Mouse (Mus musculus) CD4-positive helper T cell, adult 2 months (primary cell): Measurements from ENCODE around the gene Myb.

Source experiments
- DNase-seq: peaks from one replicate; pipeline ENCODE4 v3.0.0-alpha.2; 2012; ENCODE audit warnings: low read depth, missing footprints, low spot score

Gene Myb

DNA sequence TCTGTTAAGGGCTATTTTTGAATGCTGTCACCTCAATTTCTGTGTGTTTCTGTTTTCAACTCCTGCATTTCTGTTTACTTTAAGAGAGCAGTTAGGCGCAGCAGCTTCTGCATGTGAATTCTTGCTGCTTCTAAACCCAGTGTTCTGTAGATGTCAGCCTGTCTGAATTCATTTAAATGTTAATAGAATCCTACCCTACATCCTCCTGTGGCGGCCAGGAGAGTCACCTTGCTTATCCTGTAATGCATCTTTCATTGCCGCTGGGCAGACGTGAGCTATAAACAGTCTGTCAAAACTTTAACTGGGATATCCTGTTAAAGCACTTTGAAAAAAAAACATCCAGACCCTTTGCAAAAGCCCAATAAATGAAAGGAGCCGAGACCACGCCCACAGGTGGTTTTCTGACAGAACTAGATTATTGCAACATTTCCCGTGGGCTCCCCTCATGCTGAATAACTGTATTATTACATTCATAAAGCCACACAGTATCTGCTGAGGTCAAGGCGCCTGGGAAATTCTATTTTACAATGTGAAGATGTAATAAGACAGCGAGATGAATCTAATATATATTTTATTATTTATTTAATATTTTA lies 29.8 kb downstream of the Myb start:
- no peak for DNase-seq

GRCm38 (mm10) chr10:21128086-21128611 lies 32.6 kb downstream of the Myb start:
- no peak for DNase-seq

DNA sequence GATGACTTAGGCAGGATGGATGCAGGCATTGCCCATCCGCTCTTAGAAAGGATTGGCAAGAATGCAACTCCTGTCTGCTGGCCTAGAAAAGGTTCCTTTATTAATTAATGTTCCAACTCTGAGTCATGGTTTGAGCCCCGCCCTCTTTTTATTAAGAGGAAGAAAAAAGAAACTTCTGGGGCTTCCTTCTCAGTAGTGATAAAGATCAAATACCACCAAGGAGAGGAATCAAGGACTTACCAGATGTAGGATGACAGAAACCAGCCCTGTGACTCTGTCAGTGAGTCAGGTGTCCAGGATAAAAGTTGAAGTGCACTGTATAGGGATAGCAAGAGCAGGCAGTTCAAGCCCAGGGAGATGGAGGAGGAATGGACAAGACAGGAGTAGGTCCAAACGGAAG lies 42.4 kb downstream of the Myb start:
- DNase-seq, result no peak

GRCm38 (mm10) chr10:21114459-21114858 lies 46.3 kb downstream of the Myb start:
- no peak for DNase-seq

GRCm38 (mm10) chr10:21112689-21113088 lies 48.1 kb downstream of the Myb start:
- no peak for DNase-seq

GRCm38 (mm10) chr10:21109337-21110056 lies 51.3 kb downstream of the Myb start:
- DNase-seq, result no peak

DNA sequence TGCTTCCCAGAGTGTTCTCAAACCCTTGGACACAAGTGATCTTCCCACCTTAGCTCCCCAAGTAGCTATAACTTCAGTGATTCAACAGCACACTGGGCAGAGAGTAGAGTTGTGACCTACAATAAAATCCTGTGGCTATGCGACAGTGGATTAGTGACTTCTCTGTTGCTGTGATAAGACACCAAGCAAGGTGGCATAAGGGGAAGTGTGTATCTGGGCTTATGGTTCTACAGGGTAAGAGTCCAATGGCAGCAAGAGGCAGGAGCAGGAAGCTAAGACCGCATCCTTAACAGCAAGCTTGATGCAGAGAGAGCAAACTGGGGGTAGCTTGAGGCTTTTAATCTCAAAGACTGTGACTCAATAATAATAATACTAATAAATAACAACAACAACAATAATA lies 52.0 kb downstream of the Myb start:
- no peak for DNase-seq

DNA sequence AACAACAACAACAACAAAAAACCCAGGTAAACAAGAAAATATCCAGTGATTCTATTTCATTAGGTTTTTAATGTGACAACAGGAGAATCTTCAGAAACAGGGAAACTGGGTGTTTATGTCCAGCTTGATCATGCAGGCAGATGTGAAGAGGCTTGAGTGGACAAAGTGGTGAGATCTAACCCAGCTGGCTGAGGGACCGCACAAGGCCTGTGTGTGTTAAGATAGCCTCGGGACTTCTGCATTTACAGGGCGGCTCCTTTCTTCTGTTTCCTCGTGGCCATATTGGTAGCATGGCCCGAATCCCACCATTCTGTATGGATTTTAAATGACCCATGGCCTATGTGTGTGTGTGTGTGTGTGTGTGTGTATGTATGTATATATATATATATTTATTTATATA lies 52.6 kb downstream of the Myb start:
- DNase-seq, result no peak

GRCm38 (mm10) chr10:21105206-21105605 lies 55.6 kb downstream of the Myb start:
- no peak for DNase-seq

GRCm38 (mm10) chr10:21102689-21103088 lies 58.1 kb downstream of the Myb start:
- no peak for DNase-seq

GRCm38 (mm10) chr10:21101948-21102347 lies 58.8 kb downstream of the Myb start:
- DNase-seq, result no peak

DNA sequence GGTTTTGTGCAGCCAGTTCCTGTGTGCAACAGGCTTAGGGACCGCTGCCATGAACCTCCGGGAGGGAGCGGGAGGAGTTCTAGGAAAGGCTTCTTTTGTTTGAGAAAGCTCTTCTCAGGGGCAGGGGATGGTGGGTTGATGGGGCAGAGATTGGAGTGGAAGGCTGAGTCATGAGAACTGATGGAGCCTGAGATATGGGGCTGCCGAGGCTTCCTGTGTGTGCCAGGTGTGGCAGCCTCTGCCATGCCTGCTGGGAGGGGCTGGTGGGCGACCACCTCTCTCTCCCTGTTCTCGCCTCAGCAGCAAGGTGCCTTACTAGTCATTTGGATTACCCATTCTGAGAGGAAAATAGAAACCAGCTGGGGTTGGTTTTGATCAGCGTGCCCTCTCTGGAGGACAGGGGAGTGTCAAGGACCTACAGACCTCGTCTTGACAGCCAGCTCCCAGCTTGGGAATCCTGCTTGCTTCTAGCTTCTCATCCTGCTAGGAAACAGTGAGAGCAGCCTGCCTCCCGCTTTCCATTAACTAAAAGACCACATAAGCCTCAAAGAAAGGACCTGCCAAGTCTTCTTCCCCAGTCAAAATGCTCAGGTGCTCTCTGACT lies 60.0 kb downstream of the Myb start:
- DNase-seq, result peak; percentile 50

GRCm38 (mm10) chr10:21099515-21099914 lies 61.3 kb downstream of the Myb start:
- peak; percentile 33 for DNase-seq

DNA sequence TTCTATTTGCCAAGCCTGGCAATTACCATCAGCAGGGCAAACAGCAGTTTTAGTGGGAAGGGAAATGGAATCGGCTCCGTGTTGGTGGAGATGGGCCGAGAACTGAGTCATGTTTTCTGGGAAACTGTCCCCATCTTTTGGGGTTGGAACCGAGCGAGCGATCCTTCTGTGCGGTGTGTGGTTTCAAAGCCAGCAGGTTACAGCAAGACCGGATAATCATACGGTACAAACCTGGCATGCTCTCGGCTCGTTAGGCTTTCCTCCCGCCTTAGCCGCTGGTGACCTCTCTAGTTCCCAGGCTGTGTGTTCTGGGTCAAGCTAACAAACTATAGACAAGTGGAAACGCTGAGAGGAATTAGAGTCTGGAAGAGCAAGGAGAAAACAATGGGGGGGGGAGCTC lies 65.2 kb downstream of the Myb start:
- no peak for DNase-seq

DNA sequence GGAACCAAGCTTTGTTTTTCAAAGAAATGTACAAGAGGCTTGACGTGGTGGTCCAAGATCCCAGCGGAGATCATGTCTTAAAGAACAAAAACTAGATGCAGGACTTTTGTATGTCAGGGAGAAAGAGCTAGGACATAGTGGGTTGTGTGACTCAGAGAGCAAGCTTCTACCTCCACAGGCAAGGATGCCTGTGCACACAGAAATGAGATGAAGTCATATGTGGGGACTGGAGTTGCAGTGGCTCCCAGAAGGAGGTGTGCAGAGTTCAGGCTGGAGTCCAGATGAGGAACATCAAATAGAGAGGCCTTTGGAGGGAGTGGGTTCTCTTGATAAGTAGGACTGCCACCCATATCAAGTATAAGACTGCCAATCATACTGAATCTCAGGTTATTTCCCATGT lies 65.9 kb downstream of the Myb start:
- no peak for DNase-seq

GRCm38 (mm10) chr10:21093301-21093700 lies 67.5 kb downstream of the Myb start:
- DNase-seq, result no peak

- DNase-seq, result peak; percentile 12
Observed at GRCm38 (mm10) chr10:21092501-21093270, 68.1 kb downstream of the Myb start.

- no peak for DNase-seq
Observed at GRCm38 (mm10) chr10:21090922-21091700, 69.7 kb downstream of the Myb start.

- DNase-seq, result no peak
Observed at GRCm38 (mm10) chr10:21089541-21089940, 71.2 kb downstream of the Myb start.

DNA sequence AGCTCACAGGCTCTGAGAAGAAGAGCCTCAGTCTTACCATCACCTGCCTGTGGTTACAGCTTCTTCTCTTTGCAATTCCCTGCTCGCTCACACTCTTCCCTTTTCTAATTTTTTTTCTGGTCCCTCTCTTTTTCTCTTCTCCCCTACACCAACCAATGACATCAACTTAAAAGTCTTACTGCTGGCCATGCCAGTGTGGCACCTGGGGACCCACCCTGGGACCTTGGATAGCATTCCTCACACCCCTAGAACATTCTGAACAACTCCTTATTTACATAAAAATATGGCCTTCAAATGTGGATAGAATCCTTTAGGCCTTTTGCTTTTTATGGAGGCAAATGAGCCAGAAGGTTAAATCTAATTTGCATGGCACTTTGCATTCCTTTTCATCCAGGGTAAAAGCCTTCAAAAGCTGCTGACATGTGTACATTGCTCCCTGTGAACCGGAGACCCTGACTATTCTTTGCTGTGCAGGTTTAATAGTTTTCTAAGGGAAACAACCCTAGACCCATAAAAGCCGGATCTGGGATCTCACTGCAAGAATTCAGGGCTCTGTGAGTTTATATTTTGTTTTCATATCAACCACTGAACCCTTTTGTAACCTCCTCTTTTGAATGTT lies 73.1 kb downstream of the Myb start:
- DNase-seq, result no peak

DNA sequence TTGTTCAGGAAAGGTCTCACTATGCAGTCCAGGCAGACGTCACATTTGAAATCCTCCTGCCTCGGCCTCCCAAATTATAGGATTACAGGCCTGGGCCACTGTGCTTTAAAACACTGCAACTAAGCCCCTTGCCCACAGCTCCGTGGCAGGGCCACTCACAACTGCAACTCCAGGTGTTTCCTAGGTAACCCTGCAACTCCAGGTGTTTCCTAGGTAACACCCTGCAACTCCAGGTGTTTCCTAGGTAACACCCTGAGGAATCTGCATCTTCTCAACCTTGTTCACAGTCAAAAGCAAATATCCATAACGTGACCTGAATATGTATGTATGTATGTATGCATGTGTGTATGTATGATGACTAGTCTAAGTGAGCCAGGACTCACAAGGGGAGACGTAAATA lies 75.7 kb downstream of the Myb start:
- DNase-seq, result no peak
